Mouse (Mus musculus) ES-E14 (cell line): Measurements from ENCODE around the gene 4930539E08Rik.

Experiments
- CHD2 ChIP-seq: IDR thresholded peaks from 2 replicates; pipeline ENCODE4 v1.6.1; 2014; ENCODE audit warnings: mild to moderate bottlenecking, low read depth, low read length, inconsistent platforms
- HCFC1 ChIP-seq: IDR thresholded peaks from 2 replicates; pipeline ENCODE4 v1.6.1; 2012; ENCODE audit warnings: low read length, inconsistent platforms, borderline replicate concordance; ENCODE audit not compliant: insufficient read depth
- ZNF384 ChIP-seq: IDR thresholded peaks from 2 replicates; pipeline ENCODE4 v1.6.1; 2012; ENCODE audit warnings: low read depth, low read length, inconsistent platforms

- TF ChIP-seq CHD2, result no peak
- TF ChIP-seq ZNF384, result peak; percentile 68; the same call in 1 of the 2 replicates
- no peak for TF ChIP-seq HCFC1
These were observed 27.0 kb upstream of the 4930539E08Rik start for GRCm38 (mm10) chr17:28942101-28942500.
